Mouse (Mus musculus) kidney, postnatal 0 days (tissue): Measurements from ENCODE around the gene Tbrg1. TPM values are rescaled to one million over a fixed set of nuclear protein-coding genes. Genes with fewer than 3 reads are reported as not detected.

Experiments
- ATAC-seq: fragments of 200-750 bp; cut with Nextera tagmentation; replicated peaks from 2 replicates; pipeline ENCODE4 v1.8.0; 2017; ENCODE audit warnings: low read depth, moderate number of reproducible peaks, moderate TSS enrichment, moderate library complexity; ENCODE audit not compliant: low FRiP score
- DNase-seq: peaks from one replicate; pipeline ENCODE4 v3.0.0-alpha.2; 2016; ENCODE audit warnings: low spot score
- H3K27ac ChIP-seq: fragments of 300-500 bp; sonication (generic); 2 replicates; pipeline ENCODE4 v1.5.1; 2014; ENCODE audit warnings: mild to moderate bottlenecking
- H3K27me3 ChIP-seq: fragments of 300-500 bp; sonication (generic); 2 replicates; pipeline ENCODE4 v1.6.1; 2014; ENCODE audit warnings: low read length, mixed read lengths; ENCODE audit not compliant: insufficient read depth
- H3K36me3 ChIP-seq: fragments of 300-500 bp; sonication (generic); 2 replicates; pipeline ENCODE4 v1.6.1; 2014; ENCODE audit warnings: low read length, mixed read lengths; ENCODE audit not compliant: insufficient read depth
- H3K4me1 ChIP-seq: fragments of 300-500 bp; sonication (generic); replicated peaks from 2 replicates; pipeline ENCODE4 v1.6.1; 2014; ENCODE audit warnings: antibody characterized with exemption, low read length, mixed read lengths; ENCODE audit not compliant: insufficient read depth
- H3K4me2 ChIP-seq: fragments of 300-500 bp; sonication (generic); 2 replicates; pipeline ENCODE4 v1.6.1; 2014; ENCODE audit warnings: mild to moderate bottlenecking, low read length, moderate library complexity, mixed read lengths
- H3K4me3 ChIP-seq: fragments of 300-500 bp; sonication (generic); replicated peaks from 2 replicates; pipeline ENCODE4 v1.5.1; 2014; ENCODE audit warnings: low read depth, low read length
- H3K9ac ChIP-seq: fragments of 300-500 bp; sonication (generic); 2 replicates; pipeline ENCODE4 v1.6.1; 2014; ENCODE audit warnings: low read depth, low read length
- H3K9me3 ChIP-seq: fragments of 300-500 bp; sonication (generic); replicated peaks from 2 replicates; pipeline ENCODE4 v1.6.1; 2016; ENCODE audit warnings: low read length, inconsistent platforms, mixed read lengths
- CTCF ChIP-seq: IDR thresholded peaks from 2 replicates; pipeline ENCODE4 v1.5.1; 2016; ENCODE audit warnings: antibody characterized with exemption, low read depth, mild to moderate bottlenecking, moderate library complexity
- WGBS: fragments of 180-500 bp; shearing (Covaris S2); extraction: QIAGEN DNeasy Blood & Tissue Kit; methylation state at CpG from one replicate; pipeline ENCODE4 v1.1.7; 2014; 5-methylcytosine and 5-hydroxymethylcytosine counted together
- polyA plus RNA-seq: library from polyadenylated mRNA; unstranded; fragments of >200 nt; fragmentation: Nextera tagmentation; extraction: Ambion mirVana; gene quantifications from 2 replicates; pipeline ENCODE4 v1.2.1, GENCODE M21; 2015

Tbrg1 gene
- polyA plus RNA-seq, 1 experiment from 2014 or later: 135 TPM

DNA sequence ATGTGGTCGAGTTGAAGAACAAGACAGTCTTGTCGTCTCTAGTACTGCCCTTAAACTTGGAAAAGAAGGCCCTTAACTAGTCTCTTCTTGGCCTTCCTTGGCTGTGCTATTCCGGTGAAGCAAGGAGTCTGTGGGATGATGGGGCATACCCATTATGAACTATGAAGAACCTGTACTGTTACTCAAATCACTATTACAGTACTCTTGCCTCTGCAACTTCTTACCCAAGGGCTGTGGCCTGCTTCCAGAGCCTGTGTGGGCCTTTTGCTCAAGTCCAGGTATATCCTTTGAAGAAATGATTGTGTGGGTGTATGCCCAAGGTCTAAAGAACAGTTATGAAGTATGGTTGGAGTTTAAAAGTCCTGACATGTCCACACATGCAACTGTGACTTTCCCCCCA, 13.1 kb upstream of the Tbrg1 start:
- Histone ChIP-seq H3K4me1 (no peaks in the 10 kb centered on the region), H3K27ac (no peak overlapping the region), H3K9ac (no peak overlapping the region), H3K36me3 (no peaks in the 10 kb centered on the region), H3K4me3 (no peak overlapping the region), H3K9me3 (no peaks in the 10 kb centered on the region), H3K27me3 (no peaks in the 10 kb centered on the region), H3K4me2 (no peak overlapping the region)
- DNase-seq (no peak), ATAC-seq (no peak)
- TF ChIP-seq CTCF: no peak
- WGBS: 93% methylated on average over 3 of the region's 3 CpGs

DNA sequence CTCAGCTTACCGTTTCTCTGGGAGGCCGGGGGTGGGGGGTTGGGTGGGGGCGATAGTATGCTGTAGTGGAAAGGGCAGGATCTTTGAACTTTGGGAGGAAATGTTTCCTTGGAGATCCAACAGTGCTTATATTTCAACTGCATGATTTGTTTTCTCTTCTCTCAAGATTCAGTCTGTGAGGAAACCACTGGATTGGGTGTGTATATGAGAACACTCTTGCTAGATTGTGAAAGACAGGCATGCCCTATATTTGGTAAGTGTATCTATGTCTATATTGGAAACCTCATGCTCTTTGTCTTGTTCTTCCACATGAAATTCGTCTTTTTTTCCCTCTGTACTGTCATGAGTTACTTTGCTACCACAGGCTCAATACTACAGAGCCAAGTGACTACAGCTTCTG, 12.6 kb upstream of the Tbrg1 start:
- WGBS: 32% methylated on average over 4 of the region's 4 CpGs
- Histone ChIP-seq H3K9ac (no peak overlapping the region), H3K4me3 (no peak overlapping the region), H3K4me2 (no peak overlapping the region), H3K9me3 (no peaks in the 10 kb centered on the region), H3K27me3 (no peaks in the 10 kb centered on the region), H3K27ac (no peak overlapping the region), H3K4me1 (no peaks in the 10 kb centered on the region), H3K36me3 (no peaks in the 10 kb centered on the region)
- no peak for TF ChIP-seq CTCF
- DNase-seq: no peak
- no peak for ATAC-seq

GRCm38 (mm10) chr9:37669115-37669514, 12.0 kb upstream of the Tbrg1 start, which contains the start of gene Panx3:
Gene Panx3, minus strand, starts transcription at chr9:37669235.
- Histone ChIP-seq H3K4me1 (no peaks in the 10 kb centered on the region), H3K27me3 (no peaks in the 10 kb centered on the region), H3K4me2 (no peak within 1 kb of the TSS), H3K27ac (no peak within 1 kb of the TSS), H3K9ac (no peak within 1 kb of the TSS), H3K4me3 (no peak within 1 kb of the TSS), H3K36me3 (no peaks in the 10 kb centered on the region), H3K9me3 (no peaks in the 10 kb centered on the region)
- WGBS: 58% methylated on average over 6 of the region's 6 CpGs
- ATAC-seq: no peak
- DNase-seq: no peak
- no peak for TF ChIP-seq CTCF

DNA sequence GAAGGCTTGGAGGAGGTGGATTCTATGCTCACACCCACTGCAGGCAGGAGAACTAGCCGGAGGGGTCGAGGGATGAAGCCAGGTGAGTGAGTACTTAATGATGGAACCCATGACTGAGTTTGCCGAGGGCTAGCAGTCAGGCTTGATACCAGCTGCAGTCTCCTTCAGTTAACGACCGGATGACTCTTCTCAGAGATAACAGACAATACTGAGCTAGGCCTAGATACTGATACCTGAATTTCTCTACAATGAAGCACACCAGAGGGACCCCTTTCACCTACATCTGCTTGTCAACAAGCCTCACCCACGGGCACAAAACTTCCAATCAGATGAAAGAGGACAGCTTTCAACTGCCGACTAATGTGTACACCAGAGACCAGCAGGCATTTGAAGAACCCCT, 8.9 kb upstream of the Tbrg1 start:
- Histone ChIP-seq H3K27me3 (no peaks in the 10 kb centered on the region), H3K4me3 (no peak overlapping the region), H3K36me3 (no peaks in the 10 kb centered on the region), H3K4me2 (no peak overlapping the region), H3K27ac (no peak overlapping the region), H3K9ac (no peak overlapping the region), H3K4me1 (no peaks in the 10 kb centered on the region), H3K9me3 (no peaks in the 10 kb centered on the region)
- no peak for ATAC-seq
- no peak for TF ChIP-seq CTCF
- no peak for DNase-seq
- WGBS: 67% methylated on average over 7 of the region's 7 CpGs

DNA sequence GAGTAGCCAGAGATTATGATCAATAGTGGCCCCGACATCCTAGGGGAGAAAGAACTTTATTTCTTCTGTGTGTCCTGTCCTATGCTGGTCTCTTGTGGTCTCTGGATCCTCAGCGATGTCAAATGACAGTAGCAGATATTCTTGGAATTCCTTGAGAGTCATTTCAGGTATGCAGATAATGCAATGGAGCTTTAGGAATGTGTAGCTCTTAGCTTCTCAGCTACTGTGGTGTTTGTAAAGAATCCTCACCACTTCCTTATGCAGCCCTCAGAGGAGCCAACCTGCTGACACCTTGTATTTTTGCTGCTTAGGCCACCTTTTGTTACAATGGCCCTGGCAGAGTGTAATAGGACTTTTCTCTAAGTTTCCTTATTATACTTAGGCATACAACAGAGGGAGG, 7.5 kb upstream of the Tbrg1 start:
- Histone ChIP-seq H3K4me1 (no peaks in the 10 kb centered on the region), H3K4me3 (no peak overlapping the region), H3K9ac (no peak overlapping the region), H3K27me3 (no peaks in the 10 kb centered on the region), H3K27ac (no peak overlapping the region), H3K9me3 (no peaks in the 10 kb centered on the region), H3K36me3 (no peaks in the 10 kb centered on the region), H3K4me2 (no peak overlapping the region)
- 71% methylated on average over 2 of the region's 2 CpGs for WGBS
- no peak for TF ChIP-seq CTCF
- no peak for ATAC-seq
- DNase-seq: no peak

DNA sequence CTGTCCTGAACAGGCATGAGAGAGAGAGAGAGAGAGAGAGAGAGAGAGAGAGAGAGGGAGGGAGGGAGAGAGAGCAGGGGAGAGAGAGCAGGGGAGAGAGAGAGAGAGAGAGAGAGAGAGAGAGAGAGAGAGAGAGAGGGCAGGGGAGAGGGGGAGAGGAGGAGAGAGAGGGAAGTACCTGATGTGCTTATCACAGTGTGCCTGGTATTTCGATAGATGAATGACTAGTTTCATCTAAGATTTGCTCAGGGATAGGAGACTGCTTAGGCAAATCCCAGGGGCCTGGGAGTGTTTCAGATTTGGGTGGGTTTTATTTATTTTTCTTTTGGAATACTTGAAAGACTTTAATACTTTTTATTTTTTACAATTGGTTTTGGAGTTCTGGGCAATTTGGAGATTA, 6.1 kb upstream of the Tbrg1 start:
- no peak overlapping the region for H3K4me3 ChIP-seq
- WGBS: 77% methylated on average over 1 of the region's 1 CpGs
- H3K27me3 ChIP-seq: no peaks in the 10 kb centered on the region
- ATAC-seq (no peak), DNase-seq (no peak)
- H3K36me3 ChIP-seq: no peaks in the 10 kb centered on the region
- no peak overlapping the region for H3K27ac ChIP-seq
- H3K9ac ChIP-seq: no peak overlapping the region
- H3K4me1 ChIP-seq: no peaks in the 10 kb centered on the region
- H3K4me2 ChIP-seq: no peak overlapping the region
- no peak for TF ChIP-seq CTCF
- no peaks in the 10 kb centered on the region for H3K9me3 ChIP-seq

- Histone ChIP-seq H3K4me1 (0 out of 2 replicates have a peak, but pooled peaks cover 3% of the 10 kb centered on the region), H3K27ac (no peak overlapping the region), H3K27me3 (no peaks in the 10 kb centered on the region), H3K9me3 (no peaks in the 10 kb centered on the region), H3K36me3 (peaks cover 1% of the 10 kb centered on the region; the same call in 1 of the 2 replicates), H3K4me3 (no peak overlapping the region), H3K9ac (no peak overlapping the region), H3K4me2 (no peak overlapping the region)
- no peak for TF ChIP-seq CTCF
- ATAC-seq (no peak), DNase-seq (no peak)
- WGBS: 87% methylated on average over 6 of the region's 6 CpGs
These were observed 2.3 kb upstream of the Tbrg1 start for GRCm38 (mm10) chr9:37659413-37659812.
